Mouse (Mus musculus) ovary, adult 18-20 months (tissue): ENCODE measurements around the gene Lsr.
"Not testable (repeated sequence)": the region's sequence is repeated elsewhere in the genome, so short reads cannot be mapped to it uniquely, and the experiment has no call there.

Source experiments
- DNase-seq: peaks from one replicate; pipeline ENCODE4 v3.0.0; 2022; ENCODE audit warnings: low spot score, mixed read lengths

Gene Lsr

GRCm38 (mm10) chr7:30962862-30963261 is 10.4 kb downstream of the Lsr start:
- no peak for DNase-seq

DNA sequence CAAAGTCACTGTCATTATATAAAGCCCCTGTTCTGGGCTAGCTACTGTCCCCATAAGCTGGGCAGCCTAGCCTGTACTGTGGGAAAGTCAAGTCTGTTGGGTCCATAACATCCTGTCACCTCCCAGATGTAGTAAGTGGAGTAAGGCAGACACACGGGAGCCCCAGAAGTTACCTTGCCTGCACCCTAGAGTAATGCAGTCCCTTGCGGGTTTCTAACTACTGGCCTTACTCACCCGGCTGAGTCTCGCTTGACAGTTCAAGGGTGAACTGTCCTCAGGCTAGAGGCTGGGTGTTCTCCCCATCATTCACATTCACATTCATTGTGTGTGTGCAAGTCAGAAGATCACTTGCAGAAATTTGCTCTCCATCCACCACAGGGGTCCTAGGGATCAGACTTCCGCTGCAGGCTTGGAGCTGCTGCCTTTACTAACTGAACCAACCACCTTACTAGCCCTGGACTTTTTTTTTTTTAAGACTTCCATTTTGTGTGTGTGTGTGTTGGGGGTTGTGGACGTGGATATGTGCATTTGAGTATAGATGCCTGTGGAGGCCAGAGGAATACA is 13.4 kb downstream of the Lsr start:
- no peak for DNase-seq

DNA sequence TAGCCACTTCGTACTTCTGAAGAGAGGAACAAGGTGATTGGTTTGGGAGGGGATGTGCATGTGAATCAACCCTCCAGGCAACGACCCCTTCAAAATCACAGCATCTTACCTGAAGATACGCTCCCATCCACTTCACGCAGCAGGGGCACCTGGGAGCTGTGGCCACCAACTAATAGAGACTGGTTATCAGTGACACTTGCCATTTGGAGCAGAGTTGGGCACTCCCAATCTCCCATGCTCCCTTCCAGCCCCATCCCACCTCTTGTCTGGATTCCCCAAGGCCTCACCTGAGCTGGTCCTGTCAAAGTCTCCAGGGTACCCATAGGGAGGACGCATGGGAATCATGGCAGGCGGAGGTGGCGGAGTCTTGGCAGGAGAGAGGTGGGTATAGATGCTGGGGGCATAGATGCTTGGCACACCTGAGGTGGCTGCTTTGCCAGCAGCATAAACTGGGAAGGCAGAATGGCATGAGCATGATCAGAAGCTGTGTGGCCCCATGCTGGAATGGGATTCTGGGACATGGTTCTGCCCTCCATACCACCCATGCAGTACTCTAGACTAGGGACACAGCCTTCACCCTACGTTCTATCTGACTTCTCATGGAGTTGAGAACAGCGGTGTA is 14.3 kb downstream of the Lsr start:
- no peak for DNase-seq

DNA sequence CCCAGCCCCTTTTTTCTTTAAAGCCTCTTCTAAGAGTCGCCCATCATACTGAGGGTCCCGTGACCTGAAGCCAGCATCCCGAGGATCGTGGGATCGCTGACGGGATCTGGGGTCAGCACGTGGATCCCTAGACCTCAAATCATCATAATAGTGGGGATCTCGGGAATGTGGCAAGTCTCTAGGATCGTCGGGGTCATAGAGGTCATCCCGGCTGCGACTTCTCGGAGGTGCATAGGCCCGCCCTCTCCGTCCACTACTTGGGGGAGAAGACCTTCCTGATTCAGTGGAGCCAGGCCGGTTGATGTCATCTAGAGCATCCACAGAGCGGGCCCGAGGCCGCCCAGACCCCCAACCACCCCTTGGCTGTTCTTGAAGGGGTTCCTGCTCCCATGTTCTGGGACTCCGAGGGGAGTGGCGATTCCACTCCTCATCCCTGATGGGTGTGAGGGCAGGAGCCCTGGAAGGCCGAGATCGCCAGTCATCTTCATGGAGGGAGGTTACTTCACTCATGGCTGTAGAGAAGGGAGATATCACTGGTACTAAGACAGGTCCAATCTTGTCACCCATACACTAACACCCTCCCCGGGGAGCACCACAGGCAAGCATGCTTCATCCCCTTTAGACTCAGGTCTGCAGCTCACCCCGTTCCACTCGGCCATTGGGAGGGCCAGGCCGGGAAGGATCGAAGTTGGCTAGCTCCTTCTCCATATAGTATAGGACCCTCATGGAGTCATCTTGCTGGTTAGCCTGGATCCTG is 15.0 kb downstream of the Lsr start:
- DNase-seq = no peak

GRCm38 (mm10) chr7:30957367-30957783 is 15.9 kb downstream of the Lsr start:
- DNase-seq = peak; percentile 83

DNA sequence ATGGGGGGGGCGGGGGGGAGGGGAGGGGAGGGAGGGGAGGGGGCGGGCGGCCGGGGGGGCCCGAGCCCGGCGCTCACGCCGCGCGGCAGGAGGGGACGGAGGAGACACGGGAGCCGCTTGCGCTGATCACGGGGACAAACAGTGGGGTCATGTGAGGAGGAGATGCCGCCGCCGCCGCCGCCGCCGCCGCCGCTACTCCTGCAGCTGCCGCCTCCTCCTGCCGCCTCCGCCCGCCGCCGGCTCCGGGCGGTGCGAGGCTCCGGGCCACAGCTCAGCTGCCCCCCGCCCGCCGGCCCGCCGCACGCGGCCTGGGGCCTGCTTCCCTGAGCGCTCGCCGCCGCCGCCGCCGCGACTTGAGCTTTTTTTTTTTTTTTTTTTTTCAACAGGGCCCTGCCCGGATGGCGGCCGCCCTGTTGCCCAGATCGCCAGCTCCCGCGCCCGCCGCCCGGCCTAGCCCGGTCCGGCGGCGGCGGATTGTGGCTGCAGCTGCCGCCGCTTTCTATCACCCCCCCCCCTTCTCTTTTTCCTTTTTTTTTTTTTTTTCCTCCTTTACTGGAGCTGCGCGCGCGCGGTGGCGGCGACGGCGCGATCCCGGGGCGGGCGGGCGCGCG is 16.4 kb downstream of the Lsr start, which contains the start of gene Usf2:
Gene Usf2, minus strand, starts transcription at position 48 of the 611 bp plus-strand sequence.
- DNase-seq = peak; percentile 73

- no peak for DNase-seq
Observed at GRCm38 (mm10) chr7:30956357-30956751, 16.9 kb downstream of the Lsr start.

- peak; percentile 77 for DNase-seq
Observed at GRCm38 (mm10) chr7:30955584-30956356, 17.5 kb downstream of the Lsr start.

- DNase-seq = no peak
Observed at GRCm38 (mm10) chr7:30954971-30955520, 18.2 kb downstream of the Lsr start.

GRCm38 (mm10) chr7:30954036-30954435 is 19.2 kb downstream of the Lsr start:
- DNase-seq = peak; percentile 69

GRCm38 (mm10) chr7:30953459-30953858 is 19.8 kb downstream of the Lsr start:
- DNase-seq = no peak

GRCm38 (mm10) chr7:30952441-30953265 is 20.6 kb downstream of the Lsr start:
- DNase-seq = no peak

- not testable (repeated sequence) for DNase-seq
Observed at GRCm38 (mm10) chr7:30949902-30950301, 23.4 kb downstream of the Lsr start.

DNA sequence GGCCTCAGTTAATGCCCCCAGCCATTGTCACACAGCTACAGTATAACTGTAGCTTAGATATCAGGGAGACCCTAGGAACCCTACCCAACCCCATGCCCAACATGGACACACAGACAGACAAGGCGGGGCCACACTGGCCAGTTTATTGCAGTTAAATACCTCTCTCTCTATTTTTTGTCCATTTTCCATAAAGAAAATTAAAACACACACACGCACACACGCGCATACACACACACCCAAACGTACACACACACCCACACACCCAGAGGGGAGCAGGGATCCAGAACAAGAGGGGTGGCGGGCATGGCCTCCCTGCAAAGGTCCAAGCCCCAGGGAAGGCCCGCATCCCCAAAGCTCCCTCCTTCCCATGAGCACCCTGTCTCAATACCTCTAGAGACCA is 27.4 kb downstream of the Lsr start:
- DNase-seq = no peak

GRCm38 (mm10) chr7:30945466-30945865 is 27.8 kb downstream of the Lsr start:
- not testable (repeated sequence) for DNase-seq

DNA sequence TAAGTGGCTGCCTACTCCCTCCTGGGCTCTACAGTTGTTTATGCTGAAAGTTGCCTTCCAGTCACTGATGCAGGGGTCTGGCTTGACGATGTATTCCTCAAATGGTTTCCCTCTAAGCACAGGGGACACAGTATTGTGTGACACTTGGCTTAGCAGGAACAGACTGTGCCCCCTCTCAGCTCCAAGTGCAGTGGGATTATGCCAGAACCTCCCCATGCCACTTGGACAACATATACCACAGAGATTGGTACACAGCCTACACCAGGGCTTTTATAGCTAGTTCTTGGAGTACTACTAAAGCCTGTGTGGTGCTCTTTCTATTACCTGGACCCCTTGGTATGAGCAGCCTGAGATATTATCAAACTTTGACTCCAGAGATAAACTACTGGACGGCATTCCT is 28.6 kb downstream of the Lsr start:
- not testable (repeated sequence) for DNase-seq

- no peak for DNase-seq
Observed at GRCm38 (mm10) chr7:30943909-30944635, 29.2 kb downstream of the Lsr start, which contains the start of gene Hamp. Hamp (minus strand) TSS chr7:30944032.

GRCm38 (mm10) chr7:30942365-30942764 is 30.9 kb downstream of the Lsr start:
- not testable (repeated sequence) for DNase-seq

DNA sequence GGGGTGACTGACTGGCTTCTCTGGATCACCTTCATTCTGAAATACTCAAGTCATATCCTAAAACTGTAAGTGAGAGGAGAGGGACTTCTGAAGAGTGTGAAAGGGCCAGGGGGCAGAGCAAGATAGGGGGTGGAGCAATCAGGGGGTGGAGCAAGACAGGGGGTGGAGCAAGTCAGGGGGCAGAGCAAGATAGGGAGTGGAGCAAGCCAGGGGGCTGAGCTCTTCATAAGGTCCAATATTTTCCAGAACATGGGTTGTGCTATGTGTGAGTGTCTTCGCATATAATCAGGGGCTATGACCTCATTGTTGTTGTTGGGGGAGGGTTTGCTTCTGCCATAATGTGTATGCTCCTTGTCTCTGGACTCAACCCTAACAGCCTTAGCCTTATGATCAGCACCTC is 33.2 kb downstream of the Lsr start:
- DNase-seq = not testable (repeated sequence)
